Mouse (Mus musculus) spleen, adult 2 months (tissue): Measurements from ENCODE around the gene Aggf1. TPM values are rescaled to one million over a fixed set of nuclear protein-coding genes. Genes with fewer than 3 reads are reported as not detected.

Source experiments
- DNase-seq, 2 experiments: peaks; one replicate each; pipeline versions ENCODE4 v3.0.0 to v3.0.0-alpha.2; 2012 to 2021; ENCODE audit warnings: low spot score in 2 of 2, low read depth in 1 of 2
- H3K27ac ChIP-seq: fragments of 200-500 bp; 2 replicates; pipeline ENCODE4 v1.5.1; 2012; ENCODE audit warnings: low read length, inconsistent platforms; ENCODE audit not compliant: insufficient read depth
- H3K27me3 ChIP-seq: fragments of 200-500 bp; 2 replicates; pipeline ENCODE4 v1.6.1; 2012; ENCODE audit warnings: mild to moderate bottlenecking, moderate library complexity, low read length, inconsistent platforms; ENCODE audit not compliant: control insufficient read depth, insufficient read depth
- H3K36me3 ChIP-seq: fragments of 200-500 bp; 2 replicates; pipeline ENCODE4 v1.6.1; 2012; ENCODE audit warnings: mild to moderate bottlenecking, low read length, inconsistent platforms; ENCODE audit not compliant: control insufficient read depth, insufficient read depth
- H3K4me1 ChIP-seq: fragments of 200-500 bp; 2 replicates; pipeline ENCODE4 v1.6.1; 2011; ENCODE audit warnings: inconsistent platforms; ENCODE audit not compliant: control insufficient read depth, insufficient read depth, insufficient read length
- H3K4me3 ChIP-seq: fragments of 200-500 bp; 2 replicates; pipeline ENCODE4 v1.5.1; 2011; ENCODE audit warnings: mild to moderate bottlenecking, inconsistent platforms; ENCODE audit not compliant: insufficient read depth, insufficient read length; ENCODE audit errors: extremely low read depth
- CTCF ChIP-seq: fragments of 200-500 bp; IDR thresholded peaks from 2 replicates; pipeline ENCODE4 v1.5.1; 2011; ENCODE audit warnings: mild to moderate bottlenecking, inconsistent platforms; ENCODE audit not compliant: insufficient read depth, insufficient read length, insufficient replicate concordance; ENCODE audit errors: extremely low read depth
- POLR2A ChIP-seq: fragments of 200-500 bp; IDR thresholded peaks from 2 replicates; pipeline ENCODE4 v1.6.1; 2011; ENCODE audit warnings: low read depth, low read length, inconsistent platforms
- WGBS: fragments of 180-500 bp; shearing (Covaris S2); methylation state at CpG from one replicate; pipeline ENCODE4 v1.1.7; 2018; 5-methylcytosine and 5-hydroxymethylcytosine counted together
- polyA plus RNA-seq: library from polyadenylated mRNA; depleted of rRNA; stranded (reverse); fragments of >200 nt; gene quantifications from 2 replicates; pipeline ENCODE4 v1.2.3, GENCODE M21; 2012

Gene Aggf1
- polyA plus RNA-seq, 1 experiment, result 10.9 TPM

GRCm38 (mm10) chr13:95363440-95363839 lies 11.7 kb downstream of the Aggf1 start:
- WGBS, result 96% methylated on average over 4 of the region's 4 CpGs

GRCm38 (mm10) chr13:95358223-95358622 lies 16.9 kb downstream of the Aggf1 start:
- H3K4me3 ChIP-seq, result no peak overlapping the region
- no peak for DNase-seq
- peaks cover 67% of the 10 kb centered on the region for H3K36me3 ChIP-seq
- no peaks in the 10 kb centered on the region for H3K4me1 ChIP-seq
- no peak for TF ChIP-seq POLR2A
- TF ChIP-seq CTCF, result no peak
- no peaks in the 10 kb centered on the region for H3K27me3 ChIP-seq
- H3K27ac ChIP-seq, result no peak overlapping the region
- 28% methylated on average over 2 of the region's 2 CpGs for WGBS

More at GRCm38 (mm10) chr13:95363440-95363839, 11.7 kb downstream of the Aggf1 start:
- no peak overlapping the region for H3K4me3 ChIP-seq
- no peak for TF ChIP-seq POLR2A
- no peak for TF ChIP-seq CTCF
- DNase-seq, result no peak
- H3K27ac ChIP-seq, result no peak overlapping the region
- peaks cover 56% of the 10 kb centered on the region for H3K36me3 ChIP-seq
- H3K4me1 ChIP-seq, result no peaks in the 10 kb centered on the region
- no peaks in the 10 kb centered on the region for H3K27me3 ChIP-seq

GRCm38 (mm10) chr13:95348476-95348875 lies 26.7 kb downstream of the Aggf1 start:
- no peak for TF ChIP-seq CTCF
- TF ChIP-seq POLR2A, result no peak
- DNase-seq, result no peak
- WGBS, result 88% methylated on average over 3 of the region's 3 CpGs
- Histone ChIP-seq H3K27me3 (no peaks in the 10 kb centered on the region), H3K27ac (no peak overlapping the region), H3K36me3 (peaks cover 21% of the 10 kb centered on the region), H3K4me3 (no peak overlapping the region), H3K4me1 (no peaks in the 10 kb centered on the region)

- Histone ChIP-seq H3K4me1 (no peaks in the 10 kb centered on the region), H3K36me3 (peaks cover 16% of the 10 kb centered on the region), H3K27ac (no peak overlapping the region), H3K4me3 (no peak overlapping the region), H3K27me3 (no peaks in the 10 kb centered on the region)
- whole genome bisulfite sequencing, result 25% methylated on average over 8 of the region's 8 CpGs
- TF ChIP-seq POLR2A, result no peak
- TF ChIP-seq CTCF, result peak; percentile 50; the same call in 1 of the 2 replicates
- peak; percentile 25 to 38 for DNase-seq
Measured at GRCm38 (mm10) chr13:95347018-95347696, 28.0 kb downstream of the Aggf1 start.

GRCm38 (mm10) chr13:95345869-95346268 lies 29.3 kb downstream of the Aggf1 start:
- peaks cover 5% of the 10 kb centered on the region for H3K36me3 ChIP-seq
- H3K4me1 ChIP-seq, result no peaks in the 10 kb centered on the region
- no peak overlapping the region for H3K4me3 ChIP-seq
- no peak for DNase-seq
- H3K27ac ChIP-seq, result no peak overlapping the region
- no peak for TF ChIP-seq CTCF
- TF ChIP-seq POLR2A, result no peak
- 88% methylated on average over 6 of the region's 6 CpGs for WGBS
- no peaks in the 10 kb centered on the region for H3K27me3 ChIP-seq

GRCm38 (mm10) chr13:95343470-95343869 lies 31.7 kb downstream of the Aggf1 start:
- Histone ChIP-seq H3K4me3 (no peak overlapping the region), H3K36me3 (peaks cover 2% of the 10 kb centered on the region), H3K27ac (no peak overlapping the region), H3K4me1 (no peaks in the 10 kb centered on the region), H3K27me3 (no peaks in the 10 kb centered on the region)
- no peak for TF ChIP-seq POLR2A
- TF ChIP-seq CTCF, result no peak
- 85% methylated on average over 8 of the region's 8 CpGs for WGBS
- DNase-seq, result no peak

GRCm38 (mm10) chr13:95336122-95336677 lies 39.0 kb downstream of the Aggf1 start:
- H3K36me3 ChIP-seq, result peaks cover 14% of the 10 kb centered on the region
- H3K4me1 ChIP-seq, result no peaks in the 10 kb centered on the region
- no peak overlapping the region for H3K27ac ChIP-seq
- 96% methylated on average over 40 of the region's 40 CpGs for WGBS
- H3K27me3 ChIP-seq, result no peaks in the 10 kb centered on the region
- no peak for TF ChIP-seq CTCF
- no peak overlapping the region for H3K4me3 ChIP-seq
- DNase-seq, result no peak
